Mouse (Mus musculus) intestine, embryonic 16.5 days (tissue): ENCODE data around the gene Prkn. TPM values are rescaled to one million over a fixed set of nuclear protein-coding genes. Genes with fewer than 3 reads are reported as not detected.

Source experiments
- ATAC-seq: fragments of 200-750 bp; cut with Nextera tagmentation; 2 replicates; pipeline ENCODE4 v1.8.0; 2017; ENCODE audit warnings: moderate TSS enrichment, moderate library complexity
- H3K27ac ChIP-seq: fragments of 300-500 bp; sonication (generic); 2 replicates; pipeline ENCODE4 v1.5.1; 2014; ENCODE audit warnings: mild to moderate bottlenecking, low read length
- H3K27me3 ChIP-seq: fragments of 300-500 bp; sonication (generic); replicated peaks from 2 replicates; pipeline ENCODE4 v1.6.1; 2014; ENCODE audit warnings: low read length, control low read depth, mixed read lengths; ENCODE audit not compliant: control insufficient read depth, insufficient read depth
- H3K36me3 ChIP-seq: fragments of 300-500 bp; sonication (generic); 2 replicates; pipeline ENCODE4 v1.6.1; 2014; ENCODE audit warnings: low read length, control low read depth; ENCODE audit not compliant: control insufficient read depth, insufficient read depth
- H3K4me1 ChIP-seq: fragments of 300-500 bp; sonication (generic); 2 replicates; pipeline ENCODE4 v1.6.1; 2014; ENCODE audit warnings: low read length, control low read depth, mixed read lengths; ENCODE audit not compliant: control insufficient read depth, insufficient read depth
- H3K4me2 ChIP-seq: fragments of 300-500 bp; sonication (generic); 2 replicates; pipeline ENCODE4 v1.6.1; 2014; ENCODE audit warnings: low read depth, low read length, control low read depth
- H3K4me3 ChIP-seq: fragments of 300-500 bp; sonication (generic); 2 replicates; pipeline ENCODE4 v1.5.1; 2014; ENCODE audit warnings: mild to moderate bottlenecking, low read length
- H3K9ac ChIP-seq: fragments of 300-500 bp; sonication (generic); 2 replicates; pipeline ENCODE4 v1.6.1; 2014; ENCODE audit warnings: low read depth, low read length
- H3K9me3 ChIP-seq: fragments of 300-500 bp; sonication (generic); 2 replicates; pipeline ENCODE4 v1.6.1; 2016; ENCODE audit warnings: low read length, control low read depth; ENCODE audit not compliant: control insufficient read depth
- WGBS: fragments of 180-500 bp; shearing (Covaris S2); extraction: QIAGEN DNeasy Blood & Tissue Kit; methylation state at CpG from one replicate; pipeline ENCODE4 v1.1.7; 2014; 5-methylcytosine and 5-hydroxymethylcytosine counted together
- polyA plus RNA-seq: library from polyadenylated mRNA; unstranded; fragments of >200 nt; fragmentation: Nextera tagmentation; extraction: Ambion mirVana; gene quantifications from 2 replicates; pipeline ENCODE4 v1.2.1, GENCODE M21; 2015

The Prkn gene
- polyA plus RNA-seq, 1 experiment from 2014 or later: 1.3 TPM

GRCm38 (mm10) chr17:12104245-12104644 is 1264.1 kb downstream of the Prkn start:
- H3K36me3 ChIP-seq: no peaks in the 10 kb centered on the region
- H3K9me3 ChIP-seq: no peaks in the 10 kb centered on the region
- H3K4me3 ChIP-seq: no peak overlapping the region
- no peak for ATAC-seq
- no peak overlapping the region for H3K4me2 ChIP-seq
- H3K9ac ChIP-seq: no peak overlapping the region
- H3K27ac ChIP-seq: no peak overlapping the region
- H3K27me3 ChIP-seq: no peaks in the 10 kb centered on the region
- H3K4me1 ChIP-seq: no peaks in the 10 kb centered on the region
- 75% methylated on average over 7 of the region's 7 CpGs for WGBS

DNA sequence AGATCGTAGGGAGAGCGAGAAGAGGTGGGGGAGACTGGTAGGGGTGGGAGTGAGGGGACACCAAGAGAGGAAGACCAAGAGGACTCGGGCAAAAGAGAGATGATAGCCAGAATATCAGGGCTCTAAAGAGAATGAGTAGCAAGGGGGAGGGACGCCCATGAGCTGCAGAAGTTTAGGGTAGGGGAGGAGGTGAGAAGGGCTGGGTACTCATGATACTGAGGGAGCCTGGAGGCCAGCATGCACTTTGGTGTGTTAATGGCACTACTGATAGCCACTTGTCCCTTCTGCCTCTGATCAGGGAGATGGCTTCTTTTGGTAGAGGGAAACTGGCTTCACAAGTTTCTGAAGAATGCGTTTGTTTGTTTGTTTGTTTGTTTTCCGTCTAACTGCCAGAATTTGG is 1264.5 kb downstream of the Prkn start:
- no peak for ATAC-seq
- no peak overlapping the region for H3K27ac ChIP-seq
- H3K4me2 ChIP-seq: no peak overlapping the region
- no peaks in the 10 kb centered on the region for H3K27me3 ChIP-seq
- no peak overlapping the region for H3K4me3 ChIP-seq
- H3K4me1 ChIP-seq: no peaks in the 10 kb centered on the region
- 87% methylated on average over 6 of the region's 6 CpGs for WGBS
- no peak overlapping the region for H3K9ac ChIP-seq
- H3K36me3 ChIP-seq: no peaks in the 10 kb centered on the region
- no peaks in the 10 kb centered on the region for H3K9me3 ChIP-seq

DNA sequence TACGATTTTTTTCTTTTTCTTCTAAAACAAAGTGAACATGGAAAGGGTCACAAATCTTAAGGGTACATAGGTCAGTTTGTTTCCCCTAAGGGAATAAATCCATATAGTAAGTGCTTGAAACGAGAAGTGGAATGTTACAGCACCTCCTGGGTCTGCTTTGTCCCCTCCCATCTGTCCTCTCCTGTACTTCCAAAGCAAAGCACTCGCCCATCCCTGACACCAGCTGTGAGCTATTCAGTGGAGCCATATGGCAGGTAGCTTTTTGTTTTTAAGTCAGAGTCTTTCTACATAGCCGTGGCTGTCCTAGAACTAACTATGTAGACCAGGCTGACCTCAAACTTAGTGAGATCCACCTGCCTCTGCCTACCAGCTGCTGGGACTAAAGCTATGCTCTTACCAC is 1266.1 kb downstream of the Prkn start:
- no peak overlapping the region for H3K4me3 ChIP-seq

More for the DNA sequence above, 1266.1 kb downstream of the Prkn start:
- Histone ChIP-seq H3K27me3 (no peaks in the 10 kb centered on the region), H3K27ac (no peak overlapping the region), H3K9ac (no peak overlapping the region), H3K9me3 (no peaks in the 10 kb centered on the region), H3K4me1 (no peaks in the 10 kb centered on the region), H3K36me3 (no peaks in the 10 kb centered on the region), H3K4me2 (no peak overlapping the region)
- ATAC-seq: no peak
- WGBS: 50% methylated on average over 4 of the region's 4 CpGs

Other genes starting within 250 kb of the Prkn start
- gene Pacrg, start 73 bp upstream of the Prkn start, polyA plus RNA-seq: 0.56 and 0.66 TPM in 2 replicates